ENCODE assay signal across 15 mouse cellular contexts in genomic region chr12:44602958-44603331, GRCm38 (mm10).
DNase-seq lines count a peak whose midpoint lies in the region; ATAC-seq and TF ChIP-seq lines count a peak whose summit lies in the region.
"Had no signal": no experiment of that assay in that cellular context is flagged by ENCODE, and none has a peak within 500 bp of the region (broad histone marks: within the 10 kb centered on the region; RNA-seq: fewer than 3 reads in every experiment).

No protein-coding gene starts in this region.

- no peak for TF ChIP-seq POLR2A in heart, adult 2 months (IDR thresholded peaks at IDR 0.05; ENCODE audit: insufficient read depth, low read depth, low read length)
- TF ChIP-seq POLR2A in liver, adult 2 months (IDR thresholded peaks at IDR 0.05; ENCODE audit: extremely low read depth, insufficient read depth, low read length): no peak

- TF ChIP-seq CTCF in heart, adult 2 months (IDR thresholded peaks at IDR 0.05): peak; percentile 21; the same call in 1 of the 2 replicates
- TF ChIP-seq CTCF in liver, adult 2 months (IDR thresholded peaks at IDR 0.05; ENCODE audit: low read depth, low read length): peak; percentile 22; the same call in 1 of the 2 replicates

- no peaks in the 10 kb centered on the region for H3K36me3 ChIP-seq in heart, adult 2 months (ENCODE audit: control insufficient read depth, insufficient read depth, low read length)
- H3K36me3 ChIP-seq in liver, adult 2 months (ENCODE audit: control insufficient read depth, insufficient read depth, low read length): no peaks in the 10 kb centered on the region
- H3K36me3 ChIP-seq in liver, embryonic 11.5 days (ENCODE audit: control insufficient read depth, insufficient read depth, low read length): no peaks in the 10 kb centered on the region

- H3K9ac ChIP-seq in heart, adult 2 months (ENCODE audit: low read depth, low read length): no peak overlapping the region
- H3K9ac ChIP-seq in liver, adult 2 months (ENCODE audit: low read depth, low read length): no peak overlapping the region
- no peak overlapping the region for H3K9ac ChIP-seq in liver, embryonic 11.5 days (ENCODE audit: low read depth, low read length)
- H3K9ac ChIP-seq: forebrain, embryonic 13.5 days; midbrain, embryonic 13.5 days had no signal

- no peak overlapping the region for H3K4me3 ChIP-seq in heart, adult 2 months
- no peak overlapping the region for H3K4me3 ChIP-seq in liver, adult 2 months (ENCODE audit: insufficient read depth, low read depth, low read length)
- H3K4me3 ChIP-seq in liver, embryonic 11.5 days (ENCODE audit: low read depth, low read length): no peak overlapping the region
- H3K4me3 ChIP-seq: forebrain, embryonic 13.5 days; midbrain, embryonic 13.5 days had no signal

- no peaks in the 10 kb centered on the region for H3K9me3 ChIP-seq in liver, embryonic 11.5 days (ENCODE audit: control insufficient read depth, low read length)
- H3K9me3 ChIP-seq: forebrain, embryonic 13.5 days; midbrain, embryonic 13.5 days had no signal

- no peaks in the 10 kb centered on the region; the same call in 1 of the 2 replicates for H3K4me1 ChIP-seq in heart, adult 2 months (ENCODE audit: control insufficient read depth, insufficient read depth, low read length)
- H3K4me1 ChIP-seq in liver, adult 2 months (ENCODE audit: control insufficient read depth, insufficient read depth, low read length): peaks cover 1% of the 10 kb centered on the region; the same call in 1 of the 2 replicates
- no peaks in the 10 kb centered on the region for H3K4me1 ChIP-seq in liver, embryonic 11.5 days (replicated peaks; ENCODE audit: control insufficient read depth, insufficient read depth, low read length)
- H3K4me1 ChIP-seq: forebrain, embryonic 13.5 days; midbrain, embryonic 13.5 days had no signal

- TF ChIP-seq EP300 in heart, adult 2 months (IDR thresholded peaks at IDR 0.05; ENCODE audit: insufficient read depth, low read depth, low read length): no peak

- no peak overlapping the region for H3K4me2 ChIP-seq in liver, embryonic 11.5 days
- H3K4me2 ChIP-seq: forebrain, embryonic 13.5 days; midbrain, embryonic 13.5 days had no signal

- 53% methylated on average over 5 of the region's 5 CpGs for WGBS in heart, adult 2 months
- WGBS in liver, adult 2 months: 74% methylated on average over 5 of the region's 5 CpGs
- 69% methylated on average over 5 of the region's 5 CpGs for WGBS in liver, embryonic 11.5 days

- no peak for ATAC-seq in liver, embryonic 11.5 days (replicated peaks; ENCODE audit: low FRiP score)
- 0 out of 2 replicates have a peak, but pooled peaks have one; percentile 22 for ATAC-seq in megakaryocyte progenitor cell, adult 5-6 weeks (replicated peaks; ENCODE audit: poor library complexity)
- ATAC-seq: activated CD4-positive, CD25-positive, alpha-beta regulatory T cell, adult 4 months had no signal

- H3K27ac ChIP-seq in heart, adult 2 months: no peak overlapping the region
- H3K27ac ChIP-seq in liver, adult 2 months (replicated peaks; ENCODE audit: insufficient read depth, low read depth, low read length): no peak overlapping the region
- no peak overlapping the region for H3K27ac ChIP-seq in liver, embryonic 11.5 days (ENCODE audit: low read depth, low read length)
- H3K27ac ChIP-seq: forebrain, embryonic 13.5 days; midbrain, embryonic 13.5 days had no signal

- H3K27me3 ChIP-seq in heart, adult 2 months (ENCODE audit: control insufficient read depth, insufficient read depth, low read length): no peaks in the 10 kb centered on the region
- no peaks in the 10 kb centered on the region for H3K27me3 ChIP-seq in liver, adult 2 months (ENCODE audit: control insufficient read depth, insufficient read depth, low read length)
- H3K27me3 ChIP-seq in liver, embryonic 11.5 days (replicated peaks; ENCODE audit: control insufficient read depth, insufficient read depth, low read length): no peaks in the 10 kb centered on the region
- H3K27me3 ChIP-seq: forebrain, embryonic 13.5 days; midbrain, embryonic 13.5 days had no signal

- intact Hi-C loops in heart, adult 2 months (cut with DNase I): no loop called here
- intact Hi-C loops in left cerebral cortex, postnatal 14 days (cut with DNase I): loop anchor here (5.0 kb wide), 1 partner anchor 784 kb away; no protein-coding TSS in a partner anchor

- no peaks in the 10 kb centered on the region for H3K79me2 ChIP-seq in heart, adult 2 months (replicated peaks; ENCODE audit: control insufficient read depth, insufficient read depth, low read length)
- H3K79me2 ChIP-seq in liver, adult 2 months (ENCODE audit: control insufficient read depth, insufficient read depth, low read length): no peaks in the 10 kb centered on the region

- no peak for DNase-seq in heart, adult 2 months
- no peak for DNase-seq in heart, adult 18-20 months
- no peak for DNase-seq in liver, adult 2 months (ENCODE audit: extremely low read depth, low read depth, low spot score)
- no peak for DNase-seq in liver, embryonic 11.5 days (ENCODE audit: low spot score)
- peak; percentile 21 for DNase-seq in R1 (ENCODE audit: low read depth, low spot score)
- no peak for DNase-seq in right cerebral cortex, postnatal 36 days (ENCODE audit: low spot score in 2 of 2)
- DNase-seq in left cerebral cortex, postnatal 14 days (ENCODE audit: low spot score in 2 of 2): no peak
- DNase-seq: gastrocnemius, postnatal 36 days; heart, postnatal 14 days; kidney, adult 18-20 months; right cerebral cortex, postnatal 14 days had no signal
